Mouse (Mus musculus) lung, adult 2 months (tissue): ENCODE results near the gene Lurap1l.

Experiments used
- CTCF ChIP-seq: fragments of 200-500 bp; IDR thresholded peaks from 2 replicates; pipeline ENCODE4 v1.5.1; 2011; ENCODE audit warnings: mild to moderate bottlenecking, low read length, control low read depth; ENCODE audit not compliant: insufficient read depth
- POLR2A ChIP-seq: fragments of 200-500 bp; IDR thresholded peaks from 2 replicates; pipeline ENCODE4 v1.6.1; 2011; ENCODE audit warnings: low read depth, mild to moderate bottlenecking, control low read depth, low read length, borderline replicate concordance; ENCODE audit errors: extremely low read depth

DNA sequence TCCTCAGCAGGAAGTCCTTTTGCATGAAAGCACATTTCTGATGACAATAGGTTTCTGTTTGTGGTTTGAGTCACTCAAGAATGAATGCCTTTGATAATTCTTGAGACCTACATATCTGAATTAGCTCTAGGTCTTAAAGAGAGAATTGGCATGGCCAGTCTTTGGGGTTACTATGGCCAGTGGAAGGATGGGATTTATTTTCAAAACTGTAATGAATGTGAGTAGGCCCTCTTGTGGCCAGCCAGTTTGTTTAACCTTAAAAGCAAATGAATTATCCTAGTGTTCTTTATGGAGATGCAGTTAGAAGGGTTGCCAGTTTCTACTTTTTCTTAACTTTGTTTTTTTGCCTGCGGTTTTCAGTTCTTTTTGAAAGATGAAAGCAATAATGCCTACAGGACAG lies 42.2 kb downstream of the Lurap1l start:
- TF ChIP-seq POLR2A: no peak
- peak; percentile 5; the same call in 1 of the 2 replicates for TF ChIP-seq CTCF
